Mouse (Mus musculus): ENCODE data around the gene Ttc39b.

Ttc39b gene

GRCm38 (mm10) chr4:83225633-83226360 is 98.3 kb downstream of the Ttc39b start:
- peak; percentile 15 for DNase-seq

DNA sequence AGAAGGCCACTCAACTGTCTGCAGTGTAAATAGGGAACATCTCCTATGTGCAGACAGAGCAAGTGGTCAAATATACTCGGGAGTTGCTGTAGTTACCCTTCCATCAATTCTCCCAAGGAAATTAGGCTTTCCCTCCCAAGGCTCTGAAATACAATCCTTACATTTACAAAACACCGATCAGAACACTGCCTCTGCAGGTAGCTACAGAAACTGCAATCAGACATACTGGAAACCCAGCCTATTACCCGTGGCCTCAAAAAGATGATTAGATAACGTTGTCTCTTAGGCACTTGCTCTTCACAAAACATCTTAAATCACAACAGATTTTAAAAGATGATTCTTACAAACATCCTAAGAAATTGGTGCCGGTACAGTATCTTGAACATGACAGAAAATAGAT is 99.8 kb downstream of the Ttc39b start:
- DNase-seq, result peak; percentile 50

DNA sequence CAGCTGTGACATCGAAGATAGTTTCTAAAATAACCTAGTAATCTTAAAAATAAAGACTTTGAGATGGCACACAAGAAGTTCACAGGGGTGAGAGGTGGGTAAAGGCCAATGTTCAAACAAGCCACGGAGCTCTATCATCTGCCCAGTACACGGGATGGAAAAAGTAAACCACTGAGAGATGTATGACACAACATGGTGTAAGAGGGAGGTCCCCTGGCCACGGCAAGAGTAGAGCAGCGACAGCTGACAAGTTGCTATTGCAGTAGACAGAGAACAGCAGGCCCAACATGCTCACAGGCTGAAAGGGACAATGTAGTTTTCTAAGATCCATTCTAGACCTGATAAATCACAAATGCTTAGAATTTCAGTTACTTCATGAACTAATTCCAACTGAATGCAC is 100.9 kb downstream of the Ttc39b start:
- no peak for DNase-seq

DNA sequence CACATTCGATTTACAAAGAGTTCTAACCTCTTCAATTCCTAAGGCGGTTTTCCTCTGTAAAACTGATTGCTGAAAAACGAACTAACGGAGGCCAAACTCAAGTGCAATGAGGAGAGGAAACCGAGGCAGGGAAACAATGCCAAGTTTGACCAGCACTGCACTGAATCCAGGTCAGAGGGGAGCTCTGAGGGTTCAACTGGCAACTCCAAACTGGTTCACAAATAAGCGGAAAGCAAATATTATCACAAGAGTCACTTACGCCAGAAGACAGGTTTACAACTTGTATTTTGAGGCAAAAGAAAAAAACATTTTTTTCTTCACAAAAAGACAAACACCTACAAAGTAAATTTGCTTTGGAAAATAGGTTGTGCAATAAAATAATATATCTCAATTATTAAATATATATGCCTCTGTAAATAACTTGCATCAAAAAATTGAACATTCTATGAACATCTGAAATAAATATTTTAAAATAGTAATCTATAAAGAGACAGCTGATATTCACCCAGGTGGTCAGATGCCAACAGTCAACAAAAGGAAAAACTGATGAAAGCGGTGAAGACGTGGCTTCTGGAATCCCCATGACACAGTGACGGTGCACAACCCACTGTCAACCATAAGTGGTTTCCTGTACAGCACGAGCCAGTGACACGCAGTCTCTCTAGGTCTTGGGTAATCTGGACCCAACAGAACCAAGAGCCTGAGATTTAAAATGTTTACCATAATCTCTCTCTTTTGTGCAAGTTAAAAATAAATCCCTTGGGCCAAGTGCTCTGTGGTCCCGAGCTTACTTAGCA is 103.1 kb downstream of the Ttc39b start:
- DNase-seq, result no peak

- no peak for DNase-seq
Observed at GRCm38 (mm10) chr4:83219253-83219652, 104.8 kb downstream of the Ttc39b start.

DNA sequence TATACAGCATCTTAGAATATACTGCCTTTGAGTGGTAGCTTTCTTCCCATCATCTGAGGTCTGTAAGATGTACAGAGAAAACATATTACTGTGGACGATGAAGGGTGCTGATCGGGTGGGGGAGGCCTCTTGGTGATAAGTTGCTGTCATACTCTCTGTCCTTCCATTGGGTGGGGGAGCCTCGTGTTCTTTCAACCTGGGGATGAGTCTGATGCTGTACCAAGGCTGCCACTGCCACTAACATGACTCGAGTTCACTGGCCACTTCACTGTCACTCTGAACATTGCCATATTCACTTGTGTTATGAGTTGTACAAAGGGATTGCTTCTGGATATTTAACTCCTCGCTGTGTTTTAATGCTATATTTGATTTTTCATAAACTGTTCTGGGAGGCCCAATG is 106.9 kb downstream of the Ttc39b start:
- no peak for DNase-seq

DNA sequence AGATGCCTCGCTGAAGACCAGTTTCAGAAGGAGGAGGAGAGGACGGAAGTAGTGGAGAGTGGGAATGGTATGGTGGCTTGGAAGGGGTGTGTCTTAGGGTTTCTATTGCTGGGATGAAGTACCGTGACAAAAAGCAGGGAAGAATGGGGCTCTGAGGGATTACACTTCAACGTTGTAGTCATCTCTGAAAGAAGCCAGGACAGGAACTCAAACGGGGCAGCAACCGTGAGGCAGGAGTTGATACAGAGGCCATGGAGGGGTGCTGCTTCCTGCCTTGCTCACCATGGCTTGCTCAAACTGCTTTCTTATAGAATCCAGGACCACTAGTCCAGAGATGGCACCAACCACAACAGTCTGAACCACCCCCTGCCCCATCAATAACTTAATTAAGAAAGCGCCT is 107.7 kb downstream of the Ttc39b start:
- no peak for DNase-seq

- DNase-seq, result no peak
Observed at GRCm38 (mm10) chr4:83215776-83216175, 108.3 kb downstream of the Ttc39b start.

- no peak for DNase-seq
Observed at GRCm38 (mm10) chr4:83214822-83215558, 109.1 kb downstream of the Ttc39b start.

- DNase-seq, result no peak
Observed at GRCm38 (mm10) chr4:83213752-83214151, 110.3 kb downstream of the Ttc39b start.

DNA sequence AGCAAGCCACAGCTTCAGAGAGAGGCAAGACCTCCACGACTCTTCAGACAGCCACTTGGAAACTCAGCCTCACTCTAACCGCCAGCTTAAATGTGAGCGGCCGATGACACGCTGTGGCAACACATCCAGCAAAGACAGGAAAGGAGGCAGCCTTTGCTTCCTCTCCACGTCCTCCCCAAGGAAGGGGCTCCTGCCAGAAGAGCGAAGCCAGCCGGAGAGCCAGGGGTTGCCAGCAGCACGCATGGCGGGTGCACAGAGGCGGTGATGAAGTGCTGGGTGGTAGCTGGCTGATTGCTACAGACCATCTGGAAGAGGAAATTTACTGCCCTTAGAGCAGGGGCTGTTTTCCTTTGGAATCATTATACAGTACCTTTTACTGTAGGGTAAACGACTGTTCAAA is 112.3 kb downstream of the Ttc39b start:
- DNase-seq, result no peak

GRCm38 (mm10) chr4:83210437-83210836 is 113.6 kb downstream of the Ttc39b start:
- no peak for DNase-seq

DNA sequence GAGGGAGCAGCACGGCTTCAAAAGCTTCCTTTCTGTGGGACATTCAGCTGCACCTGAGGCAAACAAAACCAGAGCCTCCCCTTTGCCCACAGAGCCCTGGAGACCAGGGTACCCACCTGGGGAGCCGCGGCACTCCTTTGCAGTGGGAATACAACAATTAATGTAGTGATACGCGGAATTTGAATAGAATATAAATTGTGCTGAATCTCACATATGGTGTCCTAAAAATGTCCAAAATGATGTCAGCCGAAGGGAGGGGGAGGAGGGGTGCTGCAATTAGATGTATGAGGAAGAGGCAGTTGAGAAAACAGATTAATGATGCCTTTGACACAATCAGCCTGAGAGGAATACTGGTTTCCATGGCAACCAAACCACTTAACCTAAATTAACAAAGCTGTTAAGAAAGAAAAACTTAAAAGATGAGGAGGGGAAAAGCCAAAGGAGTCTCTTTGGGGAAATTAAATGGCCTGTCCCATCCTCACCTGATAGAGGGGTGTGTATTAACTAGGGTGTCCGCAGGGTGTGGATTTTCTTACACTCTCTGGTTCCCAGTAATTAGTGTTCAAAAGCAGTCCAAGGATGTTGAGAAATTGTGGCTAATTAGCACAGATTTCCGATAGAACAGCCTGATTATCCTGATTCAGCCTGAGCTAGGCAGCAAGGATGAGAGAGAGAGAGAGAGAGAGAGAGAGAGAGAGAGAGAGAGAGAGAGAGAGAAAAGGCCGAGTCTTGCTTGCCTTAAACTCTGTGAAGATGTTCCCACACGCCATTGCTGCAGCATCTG is 117.1 kb downstream of the Ttc39b start:
- DNase-seq, result peak; percentile 83

DNA sequence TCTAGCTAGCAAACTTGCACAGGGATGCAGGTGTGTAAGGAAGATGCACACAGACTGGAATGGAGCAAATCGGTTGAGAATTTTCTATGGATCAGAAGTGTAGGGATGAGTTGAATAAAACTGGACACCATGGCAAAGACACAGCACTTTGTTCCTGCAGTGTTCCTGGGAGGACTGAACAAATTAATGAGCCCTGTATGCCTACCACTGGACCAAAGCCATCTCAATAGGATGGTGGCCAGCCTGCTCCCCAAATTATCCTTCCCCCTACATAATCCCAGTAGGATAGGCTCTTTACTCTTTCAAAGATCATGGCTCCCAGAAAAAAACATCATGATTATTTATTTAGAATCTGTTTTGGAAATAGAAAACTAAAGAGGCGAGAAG is 117.6 kb downstream of the Ttc39b start:
- DNase-seq, result no peak

GRCm38 (mm10) chr4:83199391-83199790 is 124.7 kb downstream of the Ttc39b start:
- DNase-seq, result no peak

DNA sequence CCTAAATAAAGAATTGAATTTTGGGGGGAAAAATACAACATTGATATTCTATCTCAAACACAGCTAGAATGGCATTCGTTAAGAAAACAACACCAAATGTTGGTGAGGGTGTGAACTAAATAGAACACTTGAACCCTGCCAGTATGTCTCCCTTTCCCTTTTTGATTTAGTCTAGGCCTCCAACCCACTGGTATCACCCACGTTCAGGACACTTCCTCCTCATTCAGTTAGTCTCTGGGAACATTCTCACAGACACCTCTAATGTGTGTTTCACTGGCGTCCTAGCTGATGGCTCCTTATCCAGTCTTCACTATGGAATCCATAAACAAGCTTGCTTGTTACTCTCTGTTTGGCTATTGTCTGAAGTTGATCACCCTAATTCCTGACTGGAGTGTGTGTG is 125.9 kb downstream of the Ttc39b start:
- DNase-seq, result no peak

GRCm38 (mm10) chr4:83189736-83190135 is 134.3 kb downstream of the Ttc39b start:
- DNase-seq, result no peak

DNA sequence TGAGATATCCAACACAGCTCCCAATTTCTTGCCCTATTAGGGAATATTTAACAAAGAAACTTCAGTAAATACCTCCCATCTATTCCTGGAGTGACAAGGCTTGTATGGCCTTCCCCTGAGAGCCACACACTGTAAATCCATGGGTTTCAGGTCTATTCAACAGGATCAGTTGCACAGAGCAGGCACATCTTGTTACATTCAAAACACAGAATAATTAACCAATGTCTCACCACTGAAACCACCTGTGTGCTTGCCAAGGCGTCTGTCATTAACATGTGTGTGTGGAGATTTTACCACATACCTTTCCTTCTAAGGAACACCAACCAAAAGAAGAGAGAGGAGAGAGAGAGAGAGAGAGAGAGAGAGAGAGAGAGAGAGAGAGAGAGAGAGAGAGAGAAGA is 136.7 kb downstream of the Ttc39b start:
- DNase-seq, result no peak

GRCm38 (mm10) chr4:83186448-83186847 is 137.6 kb downstream of the Ttc39b start:
- DNase-seq, result no peak

DNA sequence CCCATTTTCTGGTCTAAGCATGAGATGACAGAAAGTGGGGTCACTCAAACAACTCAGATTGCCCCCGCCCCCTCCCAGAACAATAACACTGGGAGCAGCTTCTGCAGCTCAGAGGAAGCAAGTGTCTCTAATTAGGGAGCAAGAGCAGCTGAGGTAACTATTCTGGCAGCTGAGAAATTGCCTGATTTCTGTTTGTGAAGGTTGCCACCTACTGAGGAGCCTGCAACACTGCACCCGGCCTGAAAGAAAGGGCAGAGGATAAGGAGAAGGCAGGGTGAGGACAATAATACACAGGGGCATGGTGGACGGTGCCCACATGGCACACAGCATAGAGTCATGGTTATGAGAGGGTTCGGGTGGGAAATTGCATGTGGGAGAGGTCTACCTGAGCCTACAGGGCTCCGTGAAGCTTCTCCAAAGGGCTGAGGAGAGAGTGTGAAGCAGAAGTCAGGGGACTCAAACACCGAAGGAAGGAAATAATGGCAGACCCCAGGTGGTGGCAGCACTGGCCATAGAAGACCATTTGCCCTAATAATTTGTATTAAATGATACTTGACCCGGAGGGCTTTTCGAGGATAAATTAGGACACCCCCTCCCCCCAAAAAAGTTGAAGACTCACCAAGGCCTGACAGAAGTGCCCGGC is 140.6 kb downstream of the Ttc39b start:
- DNase-seq, result peak; percentile 93

- DNase-seq, result peak; percentile 31
Observed at GRCm38 (mm10) chr4:83182178-83183068, 141.6 kb downstream of the Ttc39b start.

Data from retina, postnatal 1 day (tissue).